Mouse (Mus musculus) embryonic facial prominence, embryonic 10.5 days (tissue): Measurements from ENCODE around the gene Otud3. TPM values are rescaled to one million over a fixed set of nuclear protein-coding genes. Genes with fewer than 3 reads are reported as not detected.

Experiments used
- DNase-seq: peaks from one replicate; pipeline ENCODE4 v3.0.0-alpha.2; 2017; ENCODE audit warnings: low spot score
- H3K27ac ChIP-seq: fragments of 300-500 bp; sonication (generic); replicated peaks from 2 replicates; pipeline ENCODE4 v1.5.1; 2016; ENCODE audit warnings: mild to moderate bottlenecking
- H3K27me3 ChIP-seq: fragments of 300-500 bp; sonication (generic); replicated peaks from 2 replicates; pipeline ENCODE4 v1.6.1; 2016; ENCODE audit warnings: low read depth, mild to moderate bottlenecking; ENCODE audit not compliant: poor library complexity, severe bottlenecking
- H3K36me3 ChIP-seq: fragments of 300-500 bp; sonication (generic); replicated peaks from 2 replicates; pipeline ENCODE4 v1.6.1; 2016; ENCODE audit warnings: mild to moderate bottlenecking, moderate library complexity
- H3K4me1 ChIP-seq: fragments of 300-500 bp; sonication (generic); 2 replicates; pipeline ENCODE4 v1.6.1; 2016
- H3K4me3 ChIP-seq: fragments of 300-500 bp; sonication (generic); 2 replicates; pipeline ENCODE4 v1.5.1; 2016; ENCODE audit warnings: mild to moderate bottlenecking, moderate library complexity
- H3K9me3 ChIP-seq: fragments of 300-500 bp; sonication (generic); 2 replicates; pipeline ENCODE4 v1.6.1; 2016; ENCODE audit warnings: mild to moderate bottlenecking
- WGBS: fragments of 180-500 bp; shearing (Covaris S2); methylation state at CpG from one replicate; pipeline ENCODE4 v1.1.7; 2016; 5-methylcytosine and 5-hydroxymethylcytosine counted together
- polyA plus RNA-seq: library from polyadenylated mRNA; unstranded; fragments of >200 nt; fragmentation: Nextera tagmentation; extraction: Ambion mirVana; gene quantifications from 2 replicates; pipeline ENCODE4 v1.2.1, GENCODE M21; 2016

Gene Otud3
- polyA plus RNA-seq: 3.8 and 4.9 TPM in 2 replicates

DNA sequence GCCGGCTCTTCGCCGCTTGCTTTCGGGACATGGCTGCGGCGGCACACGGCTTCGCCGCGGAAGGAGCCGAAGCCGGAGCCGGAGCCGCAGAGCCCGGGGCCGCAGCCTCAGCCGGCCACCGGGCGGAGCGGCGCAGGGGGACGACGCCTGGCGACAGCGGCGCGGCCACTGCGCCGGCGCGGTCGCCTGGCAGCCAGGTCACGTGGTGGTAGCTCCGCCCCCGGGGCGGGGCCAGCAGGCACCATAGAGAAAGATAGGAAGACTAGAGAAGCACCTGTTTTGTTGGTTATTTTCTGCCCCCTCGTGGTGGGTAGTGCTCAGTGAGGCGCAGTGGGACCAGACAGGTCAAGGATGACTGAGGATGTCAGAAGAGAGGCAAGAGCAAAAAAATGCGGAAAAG is at the start of gene Otud3:
Gene Otud3, minus strand, starts transcription at position 149 of the 400 bp plus-strand sequence.
- Histone ChIP-seq H3K27me3 (no peaks in the 10 kb centered on the region), H3K4me3 (peak within 1 kb of the TSS; percentile 76), H3K4me1 (peaks cover 13% of the 10 kb centered on the region), H3K9me3 (no peaks in the 10 kb centered on the region), H3K36me3 (peaks cover 25% of the 10 kb centered on the region), H3K27ac (peak within 1 kb of the TSS; percentile 84)
- 1% methylated on average over 39 of the region's 39 CpGs for WGBS
- DNase-seq: peak; percentile 95

DNA sequence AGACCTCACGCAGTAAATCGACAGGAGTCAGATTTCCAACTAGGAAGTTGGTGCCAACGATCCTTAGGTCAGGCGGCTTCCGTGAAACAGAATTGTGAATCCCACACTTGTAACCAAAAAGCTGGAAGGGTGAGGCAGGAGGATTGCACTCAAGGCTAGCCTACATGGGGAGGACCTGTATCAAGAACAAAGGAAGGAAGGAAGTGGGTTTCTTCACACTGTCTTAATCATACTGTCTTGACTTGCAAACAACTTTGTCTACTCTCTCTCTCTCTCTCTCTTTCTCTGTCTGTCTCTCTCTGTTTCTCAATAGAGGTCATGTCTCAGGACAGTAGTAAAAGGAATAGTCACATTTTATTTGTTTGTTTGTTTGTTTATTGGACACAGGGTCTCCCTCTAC is 49.0 kb upstream of the Otud3 start:
- Histone ChIP-seq H3K4me3 (no peak overlapping the region), H3K9me3 (no peaks in the 10 kb centered on the region), H3K36me3 (no peaks in the 10 kb centered on the region), H3K27me3 (no peaks in the 10 kb centered on the region), H3K4me1 (no peaks in the 10 kb centered on the region), H3K27ac (no peak overlapping the region)
- DNase-seq: no peak
- 89% methylated on average over 5 of the region's 5 CpGs for WGBS

DNA sequence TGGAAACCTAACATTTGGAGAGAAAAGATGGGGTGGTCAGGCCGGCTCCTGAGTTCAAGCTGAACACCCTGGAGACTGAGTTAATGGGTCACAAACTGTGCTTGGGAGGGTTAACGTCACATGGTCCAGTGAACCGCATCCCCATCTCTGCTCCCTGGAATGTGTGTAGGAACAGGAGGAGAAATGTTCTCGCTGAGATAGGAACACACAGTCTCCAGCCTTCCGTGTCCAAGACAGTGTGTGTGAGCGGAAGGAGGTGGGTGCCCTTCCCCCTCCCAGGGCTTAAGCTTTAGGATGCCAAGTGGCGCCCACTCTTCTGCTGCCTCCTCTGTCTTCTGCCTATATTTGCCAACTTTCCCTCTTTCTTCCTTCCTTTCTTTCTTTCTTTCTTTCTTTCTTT is 46.2 kb upstream of the Otud3 start:
- no peak for DNase-seq
- Histone ChIP-seq H3K36me3 (no peaks in the 10 kb centered on the region), H3K27me3 (no peaks in the 10 kb centered on the region), H3K4me3 (no peak overlapping the region), H3K9me3 (no peaks in the 10 kb centered on the region), H3K4me1 (no peaks in the 10 kb centered on the region), H3K27ac (no peak overlapping the region)
- 68% methylated on average over 7 of the region's 7 CpGs for WGBS

DNA sequence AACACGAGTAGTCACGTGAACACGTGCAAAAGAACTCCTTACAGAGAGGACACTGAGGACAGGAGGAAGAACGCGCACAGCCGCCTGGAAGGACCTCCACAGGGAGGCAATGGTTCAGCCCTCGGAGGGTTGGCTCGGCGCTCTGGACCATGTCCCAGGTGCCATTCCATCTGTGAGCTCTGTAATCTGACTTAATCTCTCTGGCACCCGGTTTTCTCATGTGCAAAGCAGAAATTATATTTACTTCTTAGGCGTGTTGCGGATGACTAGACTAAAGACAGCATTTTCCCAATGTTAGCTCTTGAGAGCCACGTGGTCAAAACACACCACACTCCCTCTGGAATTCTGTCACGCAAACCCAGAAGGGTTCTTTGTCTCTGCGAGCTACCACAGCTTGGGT is 45.4 kb upstream of the Otud3 start:
- H3K27me3 ChIP-seq: no peaks in the 10 kb centered on the region
- H3K36me3 ChIP-seq: no peaks in the 10 kb centered on the region
- WGBS: 90% methylated on average over 15 of the region's 15 CpGs
- H3K4me3 ChIP-seq: no peak overlapping the region
- H3K9me3 ChIP-seq: no peaks in the 10 kb centered on the region
- no peak for DNase-seq
- no peak overlapping the region for H3K27ac ChIP-seq
- H3K4me1 ChIP-seq: no peaks in the 10 kb centered on the region

DNA sequence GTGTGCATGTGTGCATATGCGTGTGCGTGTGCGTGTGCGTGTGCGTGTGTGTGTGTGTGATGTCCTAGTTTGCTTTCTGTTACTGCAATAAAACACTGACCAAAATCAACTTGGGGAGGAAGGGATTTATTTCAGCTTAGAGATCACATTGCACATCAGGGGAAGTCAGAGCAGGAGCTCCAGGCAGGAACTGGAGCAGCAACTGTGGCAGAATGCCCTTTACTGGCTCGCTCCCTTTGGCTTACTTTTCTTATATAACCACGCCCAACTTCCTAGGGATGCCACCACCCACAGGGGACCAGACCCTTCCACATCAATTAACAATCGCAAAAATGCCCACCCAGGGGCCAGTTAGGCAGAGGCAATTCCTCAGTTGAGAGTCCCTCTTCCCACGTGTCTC is 44.9 kb upstream of the Otud3 start:
- no peak for DNase-seq
- WGBS: 79% methylated on average over 9 of the region's 9 CpGs

DNA sequence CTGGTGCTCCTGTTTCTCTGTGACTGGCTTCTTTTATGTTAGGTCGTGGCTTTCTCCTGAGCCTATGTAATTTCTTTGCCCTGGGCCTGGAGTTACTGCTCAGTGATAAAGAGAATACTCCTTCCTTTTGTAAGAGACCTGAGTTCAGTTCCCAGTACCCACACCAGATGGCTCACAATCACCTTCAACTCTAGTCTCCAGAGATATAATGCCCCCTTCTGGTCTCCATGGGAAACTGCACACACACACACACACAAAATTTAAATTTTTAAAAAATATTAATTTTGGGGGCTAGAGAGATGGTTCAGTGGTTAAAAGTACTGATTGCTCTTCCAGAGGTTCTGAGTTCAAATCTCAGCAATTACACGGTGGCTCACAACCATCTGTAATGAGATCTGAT is 34.5 kb upstream of the Otud3 start:
- no peaks in the 10 kb centered on the region for H3K9me3 ChIP-seq
- DNase-seq: no peak
- no peak overlapping the region for H3K4me3 ChIP-seq
- WGBS: 86% methylated on average over 2 of the region's 2 CpGs
- H3K27ac ChIP-seq: no peak overlapping the region
- no peaks in the 10 kb centered on the region for H3K36me3 ChIP-seq
- 0 out of 2 replicates have a peak, but pooled peaks cover 4% of the 10 kb centered on the region for H3K4me1 ChIP-seq
- H3K27me3 ChIP-seq: no peaks in the 10 kb centered on the region

More for the DNA sequence above, 44.9 kb upstream of the Otud3 start:
- Histone ChIP-seq H3K27me3 (no peaks in the 10 kb centered on the region), H3K4me1 (no peaks in the 10 kb centered on the region), H3K36me3 (no peaks in the 10 kb centered on the region), H3K27ac (no peak overlapping the region), H3K4me3 (no peak overlapping the region), H3K9me3 (no peaks in the 10 kb centered on the region)

DNA sequence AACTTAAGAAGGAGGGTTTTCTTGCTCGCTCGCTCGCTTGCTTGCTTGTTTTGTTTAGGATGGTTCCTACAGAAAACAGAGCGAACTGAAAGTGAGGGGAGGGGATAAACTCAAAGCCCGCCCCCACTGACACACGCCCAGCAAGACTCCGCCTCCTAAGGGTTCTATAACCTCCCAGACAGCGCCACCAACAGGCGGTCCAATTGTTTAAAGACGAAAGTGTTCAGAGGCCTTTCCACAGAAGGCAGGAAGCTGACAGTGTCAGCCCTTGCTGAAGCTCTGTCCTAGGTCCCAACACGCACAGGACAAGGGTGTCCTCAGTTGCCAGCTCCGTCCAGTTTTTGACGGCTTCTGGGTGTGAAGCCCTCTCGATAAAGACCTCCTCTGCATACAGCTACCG is 30.0 kb upstream of the Otud3 start:
- Histone ChIP-seq H3K36me3 (no peaks in the 10 kb centered on the region), H3K9me3 (no peaks in the 10 kb centered on the region), H3K4me1 (peaks cover 26% of the 10 kb centered on the region), H3K27ac (no peak overlapping the region), H3K4me3 (0 out of 2 replicates have a peak overlapping the region, but pooled peaks have one; percentile 11), H3K27me3 (no peaks in the 10 kb centered on the region)
- 27% methylated on average over 15 of the region's 15 CpGs for WGBS
- peak; percentile 62 for DNase-seq

DNA sequence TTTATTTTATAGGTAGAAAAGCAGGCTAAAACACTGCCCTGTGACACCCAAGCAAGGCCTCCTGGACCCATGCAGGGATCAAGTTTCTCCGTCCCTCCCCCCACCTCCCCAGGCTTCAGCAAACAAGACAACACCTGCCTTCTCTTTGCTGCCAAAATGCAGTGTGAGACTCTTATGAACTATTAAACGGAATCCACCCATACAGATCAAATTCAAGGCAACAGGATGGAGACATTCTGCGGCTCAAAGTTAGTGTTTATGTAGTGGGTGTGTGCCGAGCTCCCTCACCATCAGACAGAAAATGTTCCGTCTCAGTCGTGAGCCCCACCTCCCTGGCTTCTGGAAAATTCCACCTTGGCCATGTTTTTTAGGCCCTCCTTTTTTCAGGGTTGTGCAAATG is 28.2 kb upstream of the Otud3 start:
- Histone ChIP-seq H3K9me3 (no peaks in the 10 kb centered on the region), H3K36me3 (no peaks in the 10 kb centered on the region), H3K27me3 (no peaks in the 10 kb centered on the region), H3K27ac (0 out of 2 replicates have a peak overlapping the region, but pooled peaks have one; percentile 14), H3K4me1 (peaks cover 29% of the 10 kb centered on the region), H3K4me3 (no peak overlapping the region)
- peak; percentile 18 for DNase-seq
- 55% methylated on average over 6 of the region's 6 CpGs for WGBS

DNA sequence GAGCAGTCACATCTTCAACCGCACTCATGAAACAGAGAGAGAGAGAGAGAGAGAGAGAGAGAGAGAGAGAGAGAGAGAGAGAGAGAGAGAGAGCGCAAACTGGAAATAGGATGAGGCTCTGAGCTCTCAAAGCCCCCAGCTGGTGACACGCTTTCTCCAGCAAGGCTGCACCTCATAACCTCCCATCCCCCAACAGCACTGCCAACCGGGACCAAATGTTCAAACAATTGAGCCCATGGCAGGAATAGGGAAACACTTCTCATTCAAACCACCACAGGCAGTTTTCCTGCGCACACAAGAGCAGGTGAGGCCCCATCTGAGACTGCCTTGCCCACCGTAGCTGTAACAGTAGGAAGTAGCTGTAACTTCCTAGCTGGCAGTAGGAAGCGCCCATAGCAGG is 27.7 kb upstream of the Otud3 start:
- Histone ChIP-seq H3K36me3 (no peaks in the 10 kb centered on the region), H3K27ac (0 out of 2 replicates have a peak overlapping the region, but pooled peaks have one; percentile 14), H3K27me3 (no peaks in the 10 kb centered on the region), H3K4me1 (peaks cover 29% of the 10 kb centered on the region), H3K9me3 (no peaks in the 10 kb centered on the region), H3K4me3 (no peak overlapping the region)
- DNase-seq: peak; percentile 14
- 45% methylated on average over 7 of the region's 7 CpGs for WGBS

DNA sequence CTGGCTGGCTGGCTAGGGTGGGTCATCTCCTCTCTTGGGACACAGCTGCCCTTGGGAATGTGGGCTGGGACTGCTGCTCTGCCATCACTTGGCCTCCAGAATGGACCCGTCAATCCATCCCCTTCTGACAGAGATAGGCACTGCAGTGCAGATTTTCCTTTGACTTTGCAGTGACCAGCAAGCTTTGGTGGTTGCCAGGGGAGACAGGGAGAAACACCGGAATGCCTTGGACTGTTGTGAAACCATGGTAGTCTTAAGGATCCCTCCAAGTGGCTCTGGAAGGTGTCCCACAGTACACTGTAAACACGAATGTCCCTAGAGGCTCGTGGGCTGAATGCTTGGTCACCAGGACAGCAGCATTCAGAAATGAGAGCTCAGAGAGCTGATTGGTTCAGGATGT is 25.7 kb upstream of the Otud3 start:
- peaks cover 29% of the 10 kb centered on the region for H3K4me1 ChIP-seq
- DNase-seq: peak; percentile 9
- no peaks in the 10 kb centered on the region for H3K9me3 ChIP-seq
- 73% methylated on average over 4 of the region's 4 CpGs for WGBS
- H3K4me3 ChIP-seq: no peak overlapping the region
- H3K36me3 ChIP-seq: no peaks in the 10 kb centered on the region
- no peak overlapping the region for H3K27ac ChIP-seq
- H3K27me3 ChIP-seq: no peaks in the 10 kb centered on the region

DNA sequence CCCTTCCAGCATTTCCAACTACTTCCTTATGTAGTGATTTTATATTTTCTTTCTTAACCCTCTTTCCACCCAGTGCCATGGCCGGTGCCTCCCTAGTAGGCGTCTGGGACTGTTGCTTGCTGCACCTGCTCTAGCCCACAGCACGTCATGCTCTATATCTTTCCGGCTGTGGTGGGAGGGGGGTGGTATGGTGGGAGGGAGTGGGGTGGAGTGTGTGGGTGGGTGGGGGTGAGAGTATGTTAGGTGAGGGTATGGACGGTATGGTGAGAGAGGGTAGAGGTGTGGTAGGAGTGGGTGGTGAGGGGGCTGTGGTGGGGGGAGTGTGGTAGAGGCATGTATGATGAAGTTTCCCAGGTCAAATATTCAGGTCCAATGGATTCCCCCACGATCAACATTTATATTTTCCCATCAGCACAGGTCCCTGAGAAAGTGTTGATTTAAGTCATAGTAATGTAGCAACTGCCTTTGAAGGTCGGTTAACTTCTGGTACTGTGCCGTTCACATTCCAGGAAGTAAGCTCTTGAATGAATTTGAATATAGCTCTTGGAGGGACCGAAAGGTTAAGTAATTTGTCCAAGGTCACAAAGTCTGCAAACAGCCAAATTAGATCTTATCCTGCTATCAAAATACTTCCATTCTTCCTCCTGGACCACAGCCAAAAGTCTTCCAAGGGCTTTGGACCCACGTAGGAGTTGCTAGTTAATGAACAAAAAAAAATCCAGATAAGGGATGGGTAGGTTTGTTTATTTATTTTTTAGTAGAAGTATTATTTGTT is 24.9 kb upstream of the Otud3 start:
- no peak for DNase-seq
- Histone ChIP-seq H3K36me3 (no peaks in the 10 kb centered on the region), H3K27ac (no peak overlapping the region), H3K4me1 (peaks cover 25% of the 10 kb centered on the region), H3K27me3 (no peaks in the 10 kb centered on the region), H3K9me3 (no peaks in the 10 kb centered on the region), H3K4me3 (no peak overlapping the region)
- 74% methylated on average over 10 of the region's 10 CpGs for WGBS

DNA sequence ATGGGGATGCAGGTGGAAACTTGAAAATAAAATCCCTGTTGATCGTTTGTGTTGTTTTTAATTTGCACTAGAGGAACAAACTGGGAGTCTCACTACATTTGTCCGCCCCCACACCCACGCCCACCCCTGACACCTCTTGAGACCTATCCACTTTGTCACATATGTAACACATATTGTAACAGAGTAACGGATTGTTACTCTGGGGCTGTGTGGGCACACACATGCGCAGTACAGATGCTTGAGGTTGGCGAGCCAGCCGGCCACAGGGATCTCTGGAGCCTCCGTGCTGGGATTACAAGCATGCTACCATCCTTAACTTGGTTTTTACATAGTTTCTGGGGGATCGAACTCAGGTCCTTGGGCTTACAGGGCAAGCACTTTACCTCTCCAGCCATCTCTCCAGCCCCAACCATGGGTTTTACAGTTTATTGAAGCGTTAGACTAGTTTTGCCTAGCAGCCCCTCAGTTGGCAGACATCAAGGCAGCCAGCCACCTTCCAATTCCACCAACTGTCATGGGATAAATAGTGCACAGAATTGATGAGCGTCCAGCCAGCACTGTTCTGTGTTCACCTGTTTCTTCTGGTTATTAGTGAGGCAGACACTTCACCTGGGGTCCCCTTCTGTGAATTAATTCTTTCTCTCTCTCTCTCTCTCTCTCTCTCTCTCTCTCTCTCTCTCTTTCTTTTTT is 20.9 kb upstream of the Otud3 start:
- no peaks in the 10 kb centered on the region for H3K27me3 ChIP-seq
- WGBS: 88% methylated on average over 11 of the region's 11 CpGs
- H3K27ac ChIP-seq: no peak overlapping the region
- no peak overlapping the region for H3K4me3 ChIP-seq
- DNase-seq: no peak
- peaks cover 8% of the 10 kb centered on the region; the same call in 1 of the 2 replicates for H3K4me1 ChIP-seq
- H3K36me3 ChIP-seq: no peaks in the 10 kb centered on the region
- no peaks in the 10 kb centered on the region for H3K9me3 ChIP-seq

DNA sequence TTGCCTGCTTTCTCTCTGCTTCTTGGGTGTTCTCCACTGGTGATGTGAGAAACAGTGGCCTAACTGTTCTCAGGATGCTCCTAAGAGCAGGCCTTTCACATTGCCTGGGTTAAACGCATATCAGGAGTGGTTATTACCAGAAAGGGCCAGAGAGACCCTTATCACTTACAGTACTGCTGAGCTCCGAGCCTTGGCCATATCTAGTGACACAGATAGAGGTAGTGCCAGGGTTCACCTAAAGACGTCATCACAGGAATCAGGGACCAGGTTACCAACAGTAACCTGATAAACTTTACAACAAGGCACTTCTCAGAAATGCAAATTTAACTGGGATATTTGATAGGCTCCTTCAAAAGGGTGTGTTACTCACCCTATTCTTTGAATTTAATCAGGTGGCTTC is 20.1 kb upstream of the Otud3 start:
- Histone ChIP-seq H3K27ac (no peak overlapping the region), H3K36me3 (no peaks in the 10 kb centered on the region), H3K27me3 (no peaks in the 10 kb centered on the region), H3K9me3 (no peaks in the 10 kb centered on the region), H3K4me1 (peaks cover 4% of the 10 kb centered on the region; the same call in 1 of the 2 replicates), H3K4me3 (no peak overlapping the region)
- 79% methylated on average over 3 of the region's 3 CpGs for WGBS
- no peak for DNase-seq
